Mouse (Mus musculus): ENCODE measurements around the gene Raet1e. TPM values are rescaled to one million over a fixed set of nuclear protein-coding genes. Genes with fewer than 3 reads are reported as not detected.
A peak's percentile ranks its signal among the peaks of the same experiment; 100 is the strongest.
"Not testable (repeated sequence)": the region's sequence is repeated elsewhere in the genome, so short reads cannot be mapped to it uniquely, and the experiment has no call there.

The Raet1e gene
- total RNA-seq, 2 experiments from 2014 or later = not detected

DNA sequence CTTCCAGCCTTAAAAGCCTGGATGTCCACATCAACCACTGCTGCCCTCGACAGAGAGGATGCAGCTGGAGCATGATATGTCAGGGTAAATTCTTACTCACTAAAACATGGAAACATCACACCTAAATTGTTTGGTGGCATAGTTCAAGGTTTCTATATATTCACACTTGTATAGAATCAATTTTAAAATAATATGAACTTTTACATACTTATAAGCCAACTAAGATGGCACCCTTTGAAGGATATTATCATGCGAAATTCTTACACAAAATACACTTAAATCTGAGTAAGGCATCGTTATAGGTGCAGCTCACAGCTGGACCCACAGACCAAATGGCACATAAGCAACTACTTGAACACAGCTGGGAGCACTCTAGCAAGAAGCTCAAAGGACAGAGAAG is 201.9 kb downstream of the Raet1e start, which contains the start of gene Raet1d:
TSS of gene Raet1d (plus strand) at position 301 of the 400 bp plus-strand sequence.
- not testable (repeated sequence) for DNase-seq (ENCODE audit: low spot score in 2 of 2)

DNA sequence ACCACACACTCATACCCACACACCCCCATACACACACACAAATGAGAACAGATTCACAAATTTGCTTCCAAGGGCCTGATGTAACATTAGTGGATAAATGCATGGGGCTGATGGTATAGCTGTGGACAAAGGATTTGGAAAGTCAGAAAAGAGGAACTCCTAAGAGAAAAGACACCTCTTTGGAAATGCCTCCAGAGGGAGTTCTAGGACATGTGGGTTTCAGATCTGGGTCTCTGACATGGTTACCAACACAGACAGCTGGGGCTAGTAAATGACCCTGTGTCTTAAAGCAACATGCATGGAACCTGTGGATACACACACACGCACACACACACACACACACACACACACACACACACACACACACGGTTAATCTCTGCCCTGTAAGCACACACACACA is 202.6 kb downstream of the Raet1e start:
- not testable (repeated sequence) for DNase-seq (ENCODE audit: low spot score in 2 of 2)

DNA sequence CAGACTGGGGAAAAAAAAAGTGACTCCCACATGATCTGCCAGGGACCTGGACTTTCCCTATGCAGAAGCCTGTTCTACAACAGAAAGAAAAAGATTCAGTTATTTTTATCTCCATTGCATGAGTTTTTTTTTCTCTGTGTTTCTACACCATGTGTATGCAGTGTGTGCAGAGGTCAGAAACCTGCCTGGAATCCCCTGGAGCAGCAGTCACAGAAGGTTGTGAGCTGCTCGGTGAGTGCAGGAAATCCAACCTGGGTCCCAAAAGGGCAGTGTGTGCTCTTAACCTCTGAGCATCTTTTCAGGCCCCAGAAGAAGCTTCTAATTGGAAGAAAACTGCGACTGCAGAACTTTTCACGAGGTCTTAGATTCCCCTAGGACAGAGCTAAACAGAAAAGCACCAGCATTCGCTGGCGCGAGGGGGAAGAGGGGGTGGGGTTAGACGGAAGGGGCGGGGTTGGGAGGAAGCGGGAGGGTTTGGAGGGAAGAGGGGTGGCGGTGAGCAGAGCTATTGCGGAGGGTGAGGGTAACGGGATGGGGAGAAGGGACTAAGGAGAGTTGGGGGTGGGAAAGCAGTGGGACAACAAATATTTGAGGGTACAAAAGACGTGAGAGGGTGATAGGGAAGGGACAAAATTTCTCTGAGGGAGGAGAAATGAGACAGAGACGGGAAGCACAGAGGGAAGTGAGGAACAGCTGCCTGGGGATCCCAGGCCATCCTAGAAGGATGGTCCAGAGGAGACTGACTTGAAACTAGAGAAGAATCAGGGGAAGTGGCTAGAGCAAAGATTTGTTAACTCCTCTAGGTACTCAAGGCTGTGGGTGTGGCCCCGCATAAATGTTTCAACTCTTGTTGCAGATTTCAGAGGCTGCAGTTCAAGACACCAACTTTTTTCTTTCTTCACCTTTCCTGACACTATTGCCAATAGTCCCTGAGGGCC is 203.3 kb downstream of the Raet1e start:
- DNase-seq (ENCODE audit: low spot score in 2 of 2) = not testable (repeated sequence)

DNA sequence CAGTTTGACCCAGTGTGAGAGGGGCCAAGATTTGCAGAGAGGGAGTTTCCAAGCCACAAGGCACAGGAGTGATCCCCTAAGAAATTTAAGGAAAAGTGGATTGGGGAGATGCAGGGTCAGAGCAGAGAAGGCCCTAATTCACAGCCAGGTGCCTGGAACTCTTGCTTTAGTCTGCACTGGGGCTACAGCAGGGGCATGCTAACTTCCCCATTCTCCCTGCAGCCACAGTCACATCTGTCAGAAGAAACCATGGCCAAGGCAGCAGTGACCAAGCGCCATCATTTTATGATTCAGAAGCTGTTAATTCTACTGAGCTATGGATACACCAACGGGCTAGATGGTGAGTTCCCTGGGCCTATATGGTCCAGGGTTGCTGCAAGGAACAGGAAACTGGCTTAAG is 204.1 kb downstream of the Raet1e start:
- DNase-seq (ENCODE audit: low spot score in 2 of 2) = not testable (repeated sequence)

DNA sequence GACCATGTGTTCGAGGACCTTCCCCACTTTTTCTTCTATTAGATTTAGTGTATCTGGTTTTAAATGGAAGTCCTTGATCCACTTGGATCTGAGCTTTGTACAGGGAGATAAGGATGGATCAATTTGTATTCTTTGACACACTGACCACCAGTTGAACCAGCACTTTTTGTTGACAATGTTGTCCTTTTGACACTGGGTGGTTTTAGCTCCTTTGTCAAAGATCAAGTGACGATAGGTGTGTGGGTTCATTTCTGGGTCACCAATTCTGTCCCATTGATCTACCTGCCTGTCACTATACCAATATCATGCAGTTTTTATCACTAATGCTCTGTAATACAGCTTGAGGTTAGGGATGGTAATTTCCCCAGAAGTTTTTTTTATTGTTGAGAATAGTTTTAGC is 206.5 kb downstream of the Raet1e start:
- DNase-seq (ENCODE audit: low spot score in 2 of 2) = not testable (repeated sequence)

DNA sequence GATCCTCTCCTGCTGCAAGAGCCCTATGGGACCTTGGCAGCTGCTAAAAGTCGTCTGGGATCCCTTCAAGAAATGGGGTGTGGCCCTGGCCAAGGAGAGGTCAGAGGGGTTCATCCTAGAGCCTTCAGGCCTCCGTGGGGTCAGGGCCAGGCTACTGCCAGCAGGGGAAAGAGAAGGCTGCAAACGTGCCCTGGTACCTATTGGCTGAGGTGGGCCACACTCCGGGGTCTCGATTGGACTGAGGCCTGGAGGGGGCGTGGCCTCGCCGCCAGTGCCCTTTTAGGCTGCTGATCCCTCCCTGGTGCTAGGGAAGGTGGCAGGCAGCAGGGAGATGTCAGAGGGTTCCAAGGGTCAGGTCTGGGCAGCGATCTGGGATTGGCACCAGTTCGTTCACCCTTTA is 222.9 kb downstream of the Raet1e start:
- DNase-seq (ENCODE audit: low spot score in 2 of 2) = not testable (repeated sequence)

DNA sequence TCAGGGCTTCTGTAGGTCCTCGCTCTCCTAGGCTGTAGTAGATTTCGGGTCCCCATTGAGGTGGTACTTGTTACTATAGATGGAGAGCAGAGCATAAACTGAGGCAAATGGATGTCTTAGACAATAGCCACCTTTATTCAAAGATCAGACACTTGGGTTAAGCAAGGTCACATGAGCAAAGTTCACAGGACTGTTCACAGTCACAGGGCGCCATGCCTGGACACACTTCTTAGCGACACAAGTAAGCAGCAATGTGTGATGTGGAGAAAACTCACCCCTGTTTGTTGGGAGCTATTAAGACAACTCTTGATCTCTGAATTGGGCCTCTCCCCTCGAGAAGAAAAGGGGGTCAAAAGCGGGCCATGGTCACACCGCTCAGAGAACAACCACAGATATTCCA is 231.8 kb downstream of the Raet1e start:
- DNase-seq (ENCODE audit: low spot score in 2 of 2) = not testable (repeated sequence)

DNA sequence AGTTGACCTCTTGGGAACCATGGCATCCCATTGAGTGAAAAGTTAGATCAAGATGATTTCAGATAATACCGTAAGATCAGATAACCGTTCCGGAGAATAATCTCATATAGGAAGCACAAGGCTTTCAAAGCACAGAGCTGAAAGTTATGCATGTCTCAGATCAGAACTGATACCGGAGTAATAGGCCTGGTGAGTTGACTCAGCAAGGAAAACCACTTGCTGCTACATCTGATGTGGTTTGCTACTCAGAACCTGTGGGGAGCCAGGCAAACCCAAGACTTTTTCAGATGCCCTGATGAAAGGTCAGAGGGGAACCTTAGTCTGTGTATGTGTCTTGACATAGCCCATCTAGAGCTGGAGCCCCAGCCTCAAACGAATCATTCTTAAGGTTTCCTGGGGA is 233.2 kb downstream of the Raet1e start:
- not testable (repeated sequence) for DNase-seq (ENCODE audit: low spot score in 2 of 2)

DNA sequence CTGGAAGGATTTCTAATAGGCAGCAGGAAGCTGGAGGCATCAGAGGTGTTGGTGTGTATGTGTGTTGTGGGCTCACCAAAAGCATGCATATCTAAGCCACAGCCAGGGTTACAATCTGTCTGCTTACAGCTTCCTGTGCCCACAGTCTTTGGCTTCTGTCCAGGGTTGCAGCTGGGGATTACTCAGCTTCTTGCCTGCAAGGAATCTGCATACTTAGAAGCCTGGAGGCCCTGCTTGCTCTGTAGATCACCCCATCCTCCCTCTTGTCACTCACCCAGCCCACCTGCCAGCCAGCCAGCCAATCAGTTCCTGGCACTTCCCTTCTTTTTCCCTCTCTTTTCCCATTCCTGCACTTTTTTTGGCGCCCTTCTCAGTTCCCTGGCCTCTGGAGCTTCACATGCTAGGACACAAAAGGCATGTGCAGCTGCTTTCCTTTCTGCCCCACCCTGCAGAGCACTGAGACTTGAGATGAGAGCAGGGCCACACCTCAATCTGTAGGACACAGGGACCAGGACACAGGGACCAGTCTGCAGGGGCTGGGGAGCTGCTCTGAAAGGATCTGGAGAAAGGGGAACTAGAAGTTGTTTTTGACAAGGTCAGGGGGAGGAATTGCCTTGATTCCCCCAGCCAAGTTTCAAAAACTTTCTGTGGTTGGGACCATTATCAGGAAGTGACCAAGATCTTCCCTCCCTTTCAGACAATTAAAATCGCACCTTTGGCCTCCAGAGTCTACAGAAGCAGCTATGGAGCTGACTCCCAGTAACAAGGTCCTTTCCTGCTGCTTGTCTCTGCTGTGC is 234.9 kb downstream of the Raet1e start:
- DNase-seq (ENCODE audit: low spot score in 2 of 2) = not testable (repeated sequence)

DNA sequence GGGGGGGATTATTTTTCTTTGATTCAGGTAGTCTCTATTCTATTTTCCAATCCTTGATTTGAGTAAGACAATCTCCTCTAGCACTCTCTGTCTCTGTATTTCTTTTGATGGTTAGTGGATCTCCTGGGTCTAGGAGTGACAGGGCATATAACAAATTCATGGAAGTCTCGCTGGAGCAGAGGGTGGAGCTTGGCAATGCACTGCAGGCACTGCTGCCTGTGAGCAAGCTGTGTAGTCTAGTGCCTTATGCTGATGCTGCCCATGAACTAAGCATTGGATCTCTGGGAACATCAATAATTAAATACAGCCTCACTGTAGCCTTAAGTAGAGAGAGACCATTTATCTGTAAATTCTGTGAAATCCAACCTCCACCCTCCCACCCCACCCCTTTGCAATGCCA is 238.3 kb downstream of the Raet1e start:
- not testable (repeated sequence) for DNase-seq (ENCODE audit: low spot score in 2 of 2)

DNA sequence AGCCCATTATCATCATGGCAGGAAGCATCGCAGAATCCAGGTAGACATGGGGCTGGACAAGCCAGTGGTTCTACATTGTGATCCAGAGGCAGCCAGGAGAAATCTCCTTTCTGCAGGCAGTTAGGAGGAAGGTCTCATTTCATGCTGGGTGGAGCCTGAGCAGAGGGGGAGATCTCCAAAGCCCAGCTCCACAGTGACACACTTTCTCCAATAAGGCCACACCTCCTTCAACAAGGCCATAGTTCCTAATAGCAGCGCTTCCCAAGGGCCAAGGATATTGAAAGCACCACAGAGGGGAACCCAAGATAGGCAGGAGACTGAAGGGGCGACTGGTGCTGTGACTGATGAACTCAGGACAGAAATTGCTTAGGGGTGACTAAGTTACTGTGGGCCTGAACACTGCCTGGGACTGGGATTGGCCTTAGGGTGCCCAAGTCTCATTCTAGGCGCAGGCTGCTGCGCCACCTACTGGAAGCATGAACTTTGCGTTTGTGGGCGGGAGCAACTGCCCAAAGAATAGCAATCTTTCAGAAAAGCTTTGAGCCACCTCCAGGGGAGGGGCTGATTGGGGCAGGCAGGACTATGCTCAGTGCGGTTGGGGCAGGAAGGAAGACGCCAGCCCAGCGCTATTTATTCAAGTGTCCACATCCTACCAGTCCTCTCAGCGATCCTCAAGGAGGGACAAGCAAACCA is 244.0 kb downstream of the Raet1e start:
- peak; percentile 11 to 28 for DNase-seq (ENCODE audit: low spot score in 2 of 2)

DNA sequence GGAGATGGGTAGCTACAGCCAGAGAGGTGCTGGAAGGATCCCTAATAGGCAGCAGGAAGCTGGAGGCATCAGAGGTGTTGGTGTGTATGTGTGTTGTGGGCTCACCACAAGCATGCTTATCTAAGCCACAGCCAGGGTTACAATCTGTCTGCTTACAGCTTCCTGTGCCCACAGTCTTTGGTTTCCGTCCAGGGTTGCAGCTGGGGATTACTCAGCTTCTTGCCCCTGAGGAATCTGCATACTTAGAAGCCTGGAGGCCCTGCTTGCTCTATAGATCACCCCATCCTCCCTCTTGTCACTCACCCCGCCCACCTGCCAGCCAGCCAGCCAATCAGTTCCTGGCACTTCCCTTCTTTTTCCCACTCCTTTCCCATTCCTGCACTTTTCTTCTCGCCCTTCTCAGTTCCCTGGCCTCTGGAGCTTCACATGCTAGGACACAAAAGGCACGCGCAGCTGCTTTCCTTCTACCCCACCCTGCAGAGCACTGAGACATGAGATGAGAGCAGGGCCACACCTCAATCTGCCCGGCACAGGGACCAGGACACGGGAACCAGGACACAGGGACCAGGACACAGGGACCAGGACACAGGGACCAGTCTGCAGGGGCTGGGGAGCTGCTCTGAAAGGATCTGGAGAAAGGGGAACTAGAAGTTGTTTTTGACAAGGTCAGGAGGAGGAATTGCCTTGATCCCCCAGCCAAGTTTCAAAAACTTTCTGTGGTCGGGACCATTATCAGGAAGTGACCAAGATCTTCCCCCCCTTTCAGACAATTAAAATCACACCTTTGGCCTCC is 255.5 kb downstream of the Raet1e start:
- peak in 1 of 2 experiments; percentile 2 for DNase-seq (ENCODE audit: low spot score in 2 of 2)

Other genes with a start within 250 kb of the Raet1e start
- not detected for gene 4930444G20Rik, start 90.5 kb upstream of the Raet1e start, total RNA-seq (2021)
- 1 to 10 TPM; 1.9 to 3.7 TPM for gene E030030I06Rik, start 9.3 kb upstream of the Raet1e start, total RNA-seq (2021)
- gene H60b, start within 50 bp of the Raet1e start, total RNA-seq (2021) = not detected
- gene Raet1d, start 202.0 kb downstream of the Raet1e start, total RNA-seq (2021) = not detected

Measured in layer of hippocampus, postnatal 14 days (tissue).